Mouse (Mus musculus) neural tube, embryonic 15.5 days (tissue): Measurements from ENCODE around the gene Tigit. TPM values are rescaled to one million over a fixed set of nuclear protein-coding genes. Genes with fewer than 3 reads are reported as not detected.

ENCODE experiments used
- ATAC-seq: fragments of 200-750 bp; cut with Nextera tagmentation; 2 replicates; pipeline ENCODE4 v1.8.0; 2017; ENCODE audit warnings: mild to moderate bottlenecking, moderate TSS enrichment, moderate library complexity; ENCODE audit not compliant: low FRiP score
- H3K27ac ChIP-seq: fragments of 300-500 bp; sonication (generic); replicated peaks from 2 replicates; pipeline ENCODE4 v1.5.1; 2015; ENCODE audit warnings: mild to moderate bottlenecking, inconsistent platforms
- H3K27me3 ChIP-seq: fragments of 300-500 bp; sonication (generic); replicated peaks from 2 replicates; pipeline ENCODE4 v1.6.1; 2015; ENCODE audit warnings: inconsistent platforms
- H3K36me3 ChIP-seq: fragments of 300-500 bp; sonication (generic); 2 replicates; pipeline ENCODE4 v1.6.1; 2015; ENCODE audit warnings: inconsistent platforms
- H3K4me1 ChIP-seq: fragments of 300-500 bp; sonication (generic); 2 replicates; pipeline ENCODE4 v1.6.1; 2015; ENCODE audit warnings: inconsistent platforms
- H3K4me2 ChIP-seq: fragments of 300-500 bp; sonication (generic); 2 replicates; pipeline ENCODE4 v1.6.1; 2015; ENCODE audit warnings: inconsistent platforms, mild to moderate bottlenecking, moderate library complexity
- H3K4me3 ChIP-seq: fragments of 300-500 bp; sonication (generic); replicated peaks from 2 replicates; pipeline ENCODE4 v1.5.1; 2015; ENCODE audit warnings: mild to moderate bottlenecking, inconsistent platforms
- H3K9ac ChIP-seq: fragments of 300-500 bp; sonication (generic); replicated peaks from 2 replicates; pipeline ENCODE4 v1.6.1; 2015; ENCODE audit warnings: mild to moderate bottlenecking, inconsistent platforms
- H3K9me3 ChIP-seq: fragments of 300-500 bp; sonication (generic); replicated peaks from 2 replicates; pipeline ENCODE4 v1.6.1; 2016; ENCODE audit warnings: inconsistent platforms
- WGBS: fragments of 180-500 bp; shearing (Covaris S2); methylation state at CpG from one replicate; pipeline ENCODE4 v1.1.7; 2015; ENCODE audit warnings: mixed read lengths; 5-methylcytosine and 5-hydroxymethylcytosine counted together
- polyA plus RNA-seq: library from polyadenylated mRNA; unstranded; fragments of >200 nt; fragmentation: Nextera tagmentation; extraction: Ambion mirVana; gene quantifications from 2 replicates; pipeline ENCODE4 v1.2.1, GENCODE M21; 2015

Gene Tigit
- polyA plus RNA-seq, 1 experiment from 2014 or later, result not detected

GRCm38 (mm10) chr16:43637241-43637640 is 26.7 kb downstream of the Tigit start:
- H3K9me3 ChIP-seq, result no peaks in the 10 kb centered on the region
- ATAC-seq, result no peak
- H3K27me3 ChIP-seq, result no peaks in the 10 kb centered on the region
- no peak overlapping the region for H3K27ac ChIP-seq
- 96% methylated on average over 8 of the region's 8 CpGs for WGBS
- H3K9ac ChIP-seq, result no peak overlapping the region
- H3K4me2 ChIP-seq, result no peak overlapping the region
- H3K4me1 ChIP-seq, result no peaks in the 10 kb centered on the region
- H3K4me3 ChIP-seq, result no peak overlapping the region
- H3K36me3 ChIP-seq, result 0 out of 2 replicates have a peak, but pooled peaks cover 6% of the 10 kb centered on the region

GRCm38 (mm10) chr16:43634037-43634436 is 29.9 kb downstream of the Tigit start:
- 86% methylated on average over 7 of the region's 7 CpGs for WGBS
- no peak overlapping the region for H3K4me3 ChIP-seq
- H3K9me3 ChIP-seq, result no peaks in the 10 kb centered on the region
- H3K36me3 ChIP-seq, result 0 out of 2 replicates have a peak, but pooled peaks cover 8% of the 10 kb centered on the region
- no peak overlapping the region for H3K4me2 ChIP-seq
- no peaks in the 10 kb centered on the region for H3K4me1 ChIP-seq
- no peaks in the 10 kb centered on the region for H3K27me3 ChIP-seq
- no peak overlapping the region for H3K9ac ChIP-seq
- ATAC-seq, result no peak
- no peak overlapping the region for H3K27ac ChIP-seq

GRCm38 (mm10) chr16:43631758-43632157 is 32.2 kb downstream of the Tigit start:
- Histone ChIP-seq H3K4me3 (no peak overlapping the region), H3K27me3 (no peaks in the 10 kb centered on the region), H3K9ac (no peak overlapping the region), H3K36me3 (peaks cover 10% of the 10 kb centered on the region; the same call in 1 of the 2 replicates), H3K27ac (no peak overlapping the region), H3K9me3 (no peaks in the 10 kb centered on the region), H3K4me2 (no peak overlapping the region), H3K4me1 (no peaks in the 10 kb centered on the region)
- WGBS, result 73% methylated on average over 2 of the region's 2 CpGs
- ATAC-seq, result no peak

- peaks cover 10% of the 10 kb centered on the region; the same call in 1 of the 2 replicates for H3K36me3 ChIP-seq
- H3K9ac ChIP-seq, result no peak overlapping the region
- H3K9me3 ChIP-seq, result no peaks in the 10 kb centered on the region
- no peak overlapping the region for H3K4me3 ChIP-seq
- no peaks in the 10 kb centered on the region for H3K27me3 ChIP-seq
- H3K4me1 ChIP-seq, result 0 out of 2 replicates have a peak, but pooled peaks cover 4% of the 10 kb centered on the region
- WGBS, result 92% methylated on average over 5 of the region's 5 CpGs
- H3K4me2 ChIP-seq, result no peak overlapping the region
- no peak overlapping the region for H3K27ac ChIP-seq
- no peak for ATAC-seq
Measured at GRCm38 (mm10) chr16:43628662-43629061, 35.3 kb downstream of the Tigit start.

- H3K4me2 ChIP-seq, result no peak overlapping the region
- H3K27ac ChIP-seq, result no peak overlapping the region
- no peak overlapping the region for H3K4me3 ChIP-seq
- H3K27me3 ChIP-seq, result no peaks in the 10 kb centered on the region
- no peaks in the 10 kb centered on the region for H3K9me3 ChIP-seq
- H3K9ac ChIP-seq, result no peak overlapping the region
- no peak for ATAC-seq
- H3K36me3 ChIP-seq, result peaks cover 9% of the 10 kb centered on the region; the same call in 1 of the 2 replicates
- 94% methylated on average over 5 of the region's 5 CpGs for WGBS
- 0 out of 2 replicates have a peak, but pooled peaks cover 7% of the 10 kb centered on the region for H3K4me1 ChIP-seq
Measured at GRCm38 (mm10) chr16:43625956-43626355, 38.0 kb downstream of the Tigit start.

- WGBS, result 76% methylated on average over 2 of the region's 2 CpGs
- Histone ChIP-seq H3K36me3 (peaks cover 9% of the 10 kb centered on the region; the same call in 1 of the 2 replicates), H3K9me3 (no peaks in the 10 kb centered on the region), H3K27me3 (no peaks in the 10 kb centered on the region), H3K4me2 (no peak overlapping the region), H3K4me1 (0 out of 2 replicates have a peak, but pooled peaks cover 7% of the 10 kb centered on the region), H3K4me3 (no peak overlapping the region), H3K9ac (no peak overlapping the region), H3K27ac (no peak overlapping the region)
- no peak for ATAC-seq
Measured at GRCm38 (mm10) chr16:43625289-43625688, 38.7 kb downstream of the Tigit start.

GRCm38 (mm10) chr16:43624876-43625275 is 39.1 kb downstream of the Tigit start:
- no peaks in the 10 kb centered on the region for H3K27me3 ChIP-seq
- no peak for ATAC-seq
- H3K27ac ChIP-seq, result 0 out of 2 replicates have a peak overlapping the region, but pooled peaks have one; percentile 2
- WGBS, result 82% methylated on average over 4 of the region's 4 CpGs
- peaks cover 9% of the 10 kb centered on the region; the same call in 1 of the 2 replicates for H3K36me3 ChIP-seq
- H3K4me2 ChIP-seq, result no peak overlapping the region
- no peak overlapping the region for H3K9ac ChIP-seq
- H3K4me1 ChIP-seq, result 0 out of 2 replicates have a peak, but pooled peaks cover 7% of the 10 kb centered on the region
- H3K4me3 ChIP-seq, result no peak overlapping the region
- no peaks in the 10 kb centered on the region for H3K9me3 ChIP-seq

GRCm38 (mm10) chr16:43623315-43624000 is 40.5 kb downstream of the Tigit start:
- Histone ChIP-seq H3K4me1 (0 out of 2 replicates have a peak, but pooled peaks cover 7% of the 10 kb centered on the region), H3K4me3 (no peak overlapping the region), H3K9me3 (no peaks in the 10 kb centered on the region), H3K4me2 (no peak overlapping the region), H3K36me3 (peaks cover 9% of the 10 kb centered on the region), H3K27ac (0 out of 2 replicates have a peak overlapping the region, but pooled peaks have one; percentile 54), H3K27me3 (no peaks in the 10 kb centered on the region), H3K9ac (no peak overlapping the region)
- no peak for ATAC-seq
- WGBS, result 45% methylated on average over 5 of the region's 5 CpGs

- 0 out of 2 replicates have a peak, but pooled peaks have one; percentile 59 for ATAC-seq
- Histone ChIP-seq H3K9me3 (no peaks in the 10 kb centered on the region), H3K4me1 (0 out of 2 replicates have a peak, but pooled peaks cover 7% of the 10 kb centered on the region), H3K36me3 (peaks cover 6% of the 10 kb centered on the region; the same call in 1 of the 2 replicates), H3K27me3 (no peaks in the 10 kb centered on the region), H3K4me3 (no peak overlapping the region), H3K9ac (no peak overlapping the region), H3K4me2 (no peak overlapping the region), H3K27ac (0 out of 2 replicates have a peak overlapping the region, but pooled peaks have one; percentile 41)
- WGBS, result 17% methylated on average over 2 of the region's 2 CpGs
Measured at GRCm38 (mm10) chr16:43620359-43620758, 43.6 kb downstream of the Tigit start.

- H3K4me3 ChIP-seq, result no peak overlapping the region
- WGBS, result 42% methylated on average over 6 of the region's 6 CpGs
Measured at GRCm38 (mm10) chr16:43619277-43619676, 44.7 kb downstream of the Tigit start.

GRCm38 (mm10) chr16:43618286-43618685 is 45.7 kb downstream of the Tigit start:
- H3K9ac ChIP-seq, result no peak overlapping the region
- 91% methylated on average over 23 of the region's 23 CpGs for WGBS
- no peak overlapping the region for H3K4me2 ChIP-seq
- no peak for ATAC-seq
- H3K4me3 ChIP-seq, result no peak overlapping the region
- peaks cover 6% of the 10 kb centered on the region; the same call in 1 of the 2 replicates for H3K36me3 ChIP-seq
- H3K4me1 ChIP-seq, result 0 out of 2 replicates have a peak, but pooled peaks cover 2% of the 10 kb centered on the region
- H3K9me3 ChIP-seq, result no peaks in the 10 kb centered on the region
- no peak overlapping the region for H3K27ac ChIP-seq
- H3K27me3 ChIP-seq, result no peaks in the 10 kb centered on the region

More at GRCm38 (mm10) chr16:43619277-43619676, 44.7 kb downstream of the Tigit start:
- Histone ChIP-seq H3K27me3 (no peaks in the 10 kb centered on the region), H3K9ac (no peak overlapping the region), H3K4me1 (0 out of 2 replicates have a peak, but pooled peaks cover 5% of the 10 kb centered on the region), H3K27ac (no peak overlapping the region), H3K4me2 (no peak overlapping the region), H3K36me3 (peaks cover 6% of the 10 kb centered on the region; the same call in 1 of the 2 replicates), H3K9me3 (no peaks in the 10 kb centered on the region)
- no peak for ATAC-seq

GRCm38 (mm10) chr16:43617346-43617745 is 46.6 kb downstream of the Tigit start:
- Histone ChIP-seq H3K4me3 (no peak overlapping the region), H3K9ac (no peak overlapping the region), H3K27me3 (no peaks in the 10 kb centered on the region), H3K36me3 (peaks cover 9% of the 10 kb centered on the region; the same call in 1 of the 2 replicates), H3K9me3 (no peaks in the 10 kb centered on the region), H3K4me2 (no peak overlapping the region), H3K4me1 (no peaks in the 10 kb centered on the region), H3K27ac (no peak overlapping the region)
- ATAC-seq, result no peak
- 95% methylated on average over 6 of the region's 6 CpGs for WGBS
